Mouse (Mus musculus) ES-Bruce4 (cell line): ENCODE data around the gene Palm2.

Experiments
- CTCF ChIP-seq: IDR thresholded peaks from one replicate; pipeline ENCODE4 v1.8.1; 2011; ENCODE audit warnings: low read depth, low read length
- EP300 ChIP-seq: IDR thresholded peaks from 2 replicates; pipeline ENCODE4 v1.6.1; 2011; ENCODE audit warnings: low read depth, low read length; ENCODE audit not compliant: insufficient read depth

DNA sequence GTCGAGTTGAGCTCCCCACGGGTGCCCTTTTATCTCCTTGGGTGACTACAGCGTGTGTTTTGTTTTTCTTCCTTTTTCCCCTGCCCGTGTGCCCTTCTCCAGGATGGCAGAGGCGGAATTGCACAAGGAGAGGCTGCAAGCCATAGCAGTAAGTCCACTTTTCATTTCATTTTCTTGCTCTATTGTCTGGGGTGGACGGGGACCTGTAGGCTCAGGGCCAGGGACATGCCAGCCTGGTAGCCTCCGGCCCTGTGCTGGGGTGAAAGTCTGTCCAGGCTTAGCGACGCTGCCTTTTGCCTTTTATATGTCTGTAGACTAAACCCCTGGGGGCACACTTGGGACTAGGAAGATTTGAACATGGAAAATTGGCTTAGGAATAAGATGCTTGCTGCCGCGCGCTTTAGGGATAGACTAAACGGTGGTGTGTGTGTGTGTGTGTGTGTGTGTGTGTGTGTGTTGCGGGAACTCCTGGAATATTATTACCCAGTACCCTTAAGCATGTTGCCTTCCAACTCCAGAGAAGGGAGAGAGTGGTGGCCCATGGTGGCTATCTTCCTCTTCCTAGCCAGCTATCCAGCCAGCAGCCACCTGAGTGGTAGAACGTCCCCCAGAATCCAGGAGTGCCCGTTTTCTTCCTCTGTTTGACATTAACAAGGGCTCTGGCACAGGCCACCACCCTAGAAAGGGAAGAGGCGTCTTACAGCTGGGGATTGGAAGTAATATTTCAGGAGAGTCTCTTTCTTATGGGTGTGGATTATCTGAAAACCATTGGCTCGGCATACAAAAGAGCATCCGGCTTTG is 134.4 kb downstream of the Palm2 start:
- TF ChIP-seq CTCF (no peak), EP300 (no peak)
